Mouse (Mus musculus): ENCODE data around the gene Cdk7.

The Cdk7 gene

GRCm38 (mm10) chr13:100724051-100724754, 6.5 kb downstream of the Cdk7 start:
- no peak for DNase-seq

GRCm38 (mm10) chr13:100721656-100722055, 9.1 kb downstream of the Cdk7 start:
- DNase-seq: no peak

- no peak for DNase-seq
These were observed 15.3 kb downstream of the Cdk7 start for GRCm38 (mm10) chr13:100715467-100715866.

- no peak for DNase-seq
These were observed 24.5 kb downstream of the Cdk7 start for GRCm38 (mm10) chr13:100706206-100706605.

- no peak for DNase-seq
These were observed 27.3 kb downstream of the Cdk7 start for GRCm38 (mm10) chr13:100703468-100703867.

- DNase-seq: no peak
These were observed 31.9 kb downstream of the Cdk7 start for GRCm38 (mm10) chr13:100698866-100699265.

GRCm38 (mm10) chr13:100697541-100697940, 33.2 kb downstream of the Cdk7 start:
- DNase-seq: no peak

- no peak for DNase-seq
These were observed 43.2 kb downstream of the Cdk7 start for GRCm38 (mm10) chr13:100687513-100687912.

- no peak for DNase-seq
These were observed 46.4 kb downstream of the Cdk7 start for GRCm38 (mm10) chr13:100684355-100684754.

- no peak for DNase-seq
These were observed 47.9 kb downstream of the Cdk7 start for GRCm38 (mm10) chr13:100682837-100683236.

GRCm38 (mm10) chr13:100681615-100682014, 49.1 kb downstream of the Cdk7 start:
- no peak for DNase-seq

- DNase-seq: no peak
These were observed 54.7 kb downstream of the Cdk7 start for GRCm38 (mm10) chr13:100675936-100676635.

- DNase-seq: no peak
These were observed 60.5 kb downstream of the Cdk7 start for GRCm38 (mm10) chr13:100670181-100670741.

- DNase-seq: no peak
These were observed 61.3 kb downstream of the Cdk7 start, which contains the start of gene Ccdc125 for GRCm38 (mm10) chr13:100669291-100670022. Gene Ccdc125 (plus strand): TSS chr13:100669717.

GRCm38 (mm10) chr13:100659864-100660456, 70.8 kb downstream of the Cdk7 start:
- peak; percentile 50 for DNase-seq

GRCm38 (mm10) chr13:100658091-100658490, 72.6 kb downstream of the Cdk7 start:
- DNase-seq: no peak
